Mouse (Mus musculus) liver, embryonic 15.5 days (tissue): ENCODE measurements around the gene Ndufb7. TPM values are rescaled to one million over a fixed set of nuclear protein-coding genes. Genes with fewer than 3 reads are reported as not detected.

Experiments
- polyA plus RNA-seq: library from polyadenylated mRNA; unstranded; fragments of >200 nt; fragmentation: Nextera tagmentation; extraction: Ambion mirVana; gene quantifications from 2 replicates; pipeline ENCODE4 v1.2.1, GENCODE M21; 2015

Ndufb7 gene
- polyA plus RNA-seq, 1 experiment from 2014 or later: 237 TPM

Other genes starting within 250 kb of the Ndufb7 start
- 5.5 and 6.0 TPM in 2 replicates for gene Elmod2, start 234.2 kb upstream of the Ndufb7 start, polyA plus RNA-seq
- not detected in 2 replicates for gene Mgat4d, start 218.2 kb upstream of the Ndufb7 start, polyA plus RNA-seq
- 0.22 and 0.28 TPM in 2 replicates for gene Clgn, start 176.8 kb upstream of the Ndufb7 start, polyA plus RNA-seq
- gene Scoc, start 108.3 kb upstream of the Ndufb7 start, polyA plus RNA-seq: 45.8 and 53.8 TPM in 2 replicates
- not detected in 2 replicates for gene Olfr370, start 30.9 kb upstream of the Ndufb7 start, polyA plus RNA-seq
- gene Tecr, start 41.3 kb downstream of the Ndufb7 start, polyA plus RNA-seq: 329 and 344 TPM in 2 replicates
- gene Dnajb1, start 41.5 kb downstream of the Ndufb7 start, polyA plus RNA-seq: 52.7 and 56.0 TPM in 2 replicates
- gene Gipc1, start 86.0 kb downstream of the Ndufb7 start, polyA plus RNA-seq: 49.8 and 50.8 TPM in 2 replicates
- gene Ptger1, start 100.0 kb downstream of the Ndufb7 start, polyA plus RNA-seq: 0.36 and 0.48 TPM in 2 replicates
- gene Pkn1, start 132.5 kb downstream of the Ndufb7 start, polyA plus RNA-seq: 11.3 and 12.8 TPM in 2 replicates
- gene Ddx39, start 148.5 kb downstream of the Ndufb7 start, polyA plus RNA-seq: 184 and 189 TPM in 2 replicates
- 13.4 and 15.4 TPM in 2 replicates for gene Adgre5, start 174.7 kb downstream of the Ndufb7 start, polyA plus RNA-seq